Mouse (Mus musculus) liver, postnatal 0 days (tissue): ENCODE data around the gene Scgb1b7. TPM values are rescaled to one million over a fixed set of nuclear protein-coding genes. Genes with fewer than 3 reads are reported as not detected.
"Not testable (repeated sequence)": the region's sequence is repeated elsewhere in the genome, so short reads cannot be mapped to it uniquely, and the experiment has no call there.

ENCODE experiments used
- ATAC-seq: fragments of 200-750 bp; cut with Nextera tagmentation; 2 replicates; pipeline ENCODE4 v1.8.0; 2017; ENCODE audit warnings: mild to moderate bottlenecking, moderate library complexity
- DNase-seq: peaks from one replicate; pipeline ENCODE4 v3.0.0-alpha.2; 2016
- H3K27ac ChIP-seq: fragments of 300-500 bp; sonication (generic); 2 replicates; pipeline ENCODE4 v1.5.1; 2014; ENCODE audit warnings: antibody characterized with exemption, moderate library complexity, mild to moderate bottlenecking, low read depth
- H3K27me3 ChIP-seq: fragments of 300-500 bp; sonication (generic); 2 replicates; pipeline ENCODE4 v1.6.1; 2014; ENCODE audit warnings: low read length, control low read depth, mixed read lengths; ENCODE audit not compliant: insufficient read depth
- H3K36me3 ChIP-seq: fragments of 300-500 bp; sonication (generic); replicated peaks from 2 replicates; pipeline ENCODE4 v1.6.1; 2014; ENCODE audit warnings: mild to moderate bottlenecking, control low read depth, low read length, moderate library complexity, mixed read lengths; ENCODE audit not compliant: insufficient read depth
- H3K4me1 ChIP-seq: fragments of 300-500 bp; sonication (generic); 2 replicates; pipeline ENCODE4 v1.6.1; 2014; ENCODE audit warnings: antibody characterized with exemption, mild to moderate bottlenecking, control low read depth; ENCODE audit not compliant: insufficient read depth
- H3K4me2 ChIP-seq: fragments of 300-500 bp; sonication (generic); 2 replicates; pipeline ENCODE4 v1.6.1; 2014; ENCODE audit warnings: low read depth, mild to moderate bottlenecking, low read length, moderate library complexity, mixed read lengths
- H3K4me3 ChIP-seq: fragments of 300-500 bp; sonication (generic); 2 replicates; pipeline ENCODE4 v1.5.1; 2014; ENCODE audit warnings: low read depth, low read length
- H3K9ac ChIP-seq: fragments of 300-500 bp; sonication (generic); replicated peaks from 2 replicates; pipeline ENCODE4 v1.6.1; 2014; ENCODE audit warnings: mild to moderate bottlenecking, moderate library complexity
- H3K9me3 ChIP-seq: fragments of 300-500 bp; sonication (generic); 2 replicates; pipeline ENCODE4 v1.6.1; 2016; ENCODE audit warnings: mild to moderate bottlenecking, control low read depth, low read length, mixed read lengths
- WGBS: fragments of 180-500 bp; shearing (Covaris S2); extraction: QIAGEN DNeasy Blood & Tissue Kit; methylation state at CpG from one replicate; pipeline ENCODE4 v1.1.7; 2014; ENCODE audit not compliant: insufficient replicate concordance; 5-methylcytosine and 5-hydroxymethylcytosine counted together
- polyA plus RNA-seq: library from polyadenylated mRNA; unstranded; fragments of >200 nt; fragmentation: Nextera tagmentation; extraction: Ambion mirVana; gene quantifications from 2 replicates; pipeline ENCODE4 v1.2.1, GENCODE M21; 2015

Scgb1b7 gene
- not detected in 2 replicates for polyA plus RNA-seq

DNA sequence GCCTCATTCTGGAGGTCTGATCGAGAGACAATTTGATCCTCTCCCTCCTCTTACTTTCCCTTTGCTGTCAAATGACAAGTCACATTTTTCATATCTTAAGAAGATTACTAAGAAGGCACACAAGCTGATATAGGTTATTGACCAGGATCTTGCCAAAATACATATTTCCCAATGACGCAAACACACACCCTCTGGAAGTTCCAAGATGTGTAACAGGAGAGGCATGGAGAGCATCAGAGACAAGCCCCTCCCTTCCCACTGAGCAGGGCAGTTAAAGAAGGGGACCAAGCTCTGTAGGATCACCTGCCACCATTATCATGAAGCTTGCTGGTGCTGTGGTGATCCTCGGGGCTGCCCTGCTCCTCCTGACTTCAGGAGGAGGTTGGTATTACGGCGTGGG, at the start of gene Scgb1b7:
Gene Scgb1b7 (plus strand): TSS at position 301 of the 400 bp plus-strand sequence.
- not testable (repeated sequence) for H3K9ac ChIP-seq, H3K4me2 ChIP-seq, H3K4me1 ChIP-seq, H3K4me3 ChIP-seq, DNase-seq, H3K27ac ChIP-seq, ATAC-seq, H3K36me3 ChIP-seq, H3K9me3 ChIP-seq, H3K27me3 ChIP-seq
- 69% methylated on average over 3 of the region's 5 CpGs for WGBS

DNA sequence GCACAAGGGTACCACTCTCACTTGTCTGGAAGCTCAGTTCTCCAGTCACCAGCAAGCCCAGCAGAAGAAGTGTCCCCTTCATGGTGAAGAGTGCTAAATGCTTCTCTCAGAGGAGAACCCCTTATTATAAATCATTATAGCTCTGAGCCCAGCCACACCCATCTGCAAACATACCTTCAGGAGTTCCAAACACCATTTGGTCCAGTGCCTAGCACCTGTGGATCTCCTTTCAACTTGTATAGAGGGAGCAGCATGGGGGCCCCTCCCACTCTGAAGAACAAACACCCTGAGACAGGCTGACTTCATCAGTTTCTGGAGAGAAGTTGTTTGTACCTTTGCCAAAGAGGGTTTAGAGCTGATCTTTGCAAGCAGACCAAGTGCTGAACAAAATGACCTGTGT, 6.8 kb upstream of the Scgb1b7 start, which contains the start of gene Scgb2b7:
Gene Scgb2b7 (minus strand): TSS at position 101 of the 400 bp plus-strand sequence.
- not testable (repeated sequence) for H3K27me3 ChIP-seq, H3K4me2 ChIP-seq, H3K9me3 ChIP-seq, H3K4me1 ChIP-seq, H3K9ac ChIP-seq, H3K36me3 ChIP-seq, H3K4me3 ChIP-seq, DNase-seq, H3K27ac ChIP-seq, ATAC-seq

Other genes with a start within 250 kb of the Scgb1b7 start
- gene Scgb2b7, start 6.9 kb upstream of the Scgb1b7 start, polyA plus RNA-seq: not detected in 2 replicates